Mouse (Mus musculus) gastrocnemius, postnatal 4 days (tissue): ENCODE results near the gene Wfdc5. TPM values are rescaled to one million over a fixed set of nuclear protein-coding genes. Genes with fewer than 3 reads are reported as not detected.
"Not testable (repeated sequence)": the region's sequence is repeated elsewhere in the genome, so short reads cannot be mapped to it uniquely, and the experiment has no call there.

Experiments used
- DNase-seq, 2 experiments: peaks; one replicate each; pipeline ENCODE4 v3.0.0; 2021 to 2022; ENCODE audit warnings: low spot score in 2 of 2, mixed read lengths in 2 of 2
- long read RNA-seq, 2 experiments: library from polyadenylated mRNA; stranded (forward); transcript quantifications; one replicate each; pipeline ENCODE4 v2.0.0; 2021
- total RNA-seq, 2 experiments: library from RNA; stranded (reverse); gene quantifications; 2 replicates each; pipeline ENCODE4 v1.2.3; 2021

The Wfdc5 gene
- not detected for total RNA-seq
- long read RNA-seq, experiment 1 = 0 reads
- long read RNA-seq, experiment 2 = 0 reads

- no peak for DNase-seq
These were observed at the start of gene Wfdc5 for GRCm38 (mm10) chr2:164182692-164183255. Gene Wfdc5, minus strand, starts transcription at chr2:164182742.

GRCm38 (mm10) chr2:164228361-164229070 is 46.0 kb upstream of the Wfdc5 start:
- no peak for DNase-seq

DNA sequence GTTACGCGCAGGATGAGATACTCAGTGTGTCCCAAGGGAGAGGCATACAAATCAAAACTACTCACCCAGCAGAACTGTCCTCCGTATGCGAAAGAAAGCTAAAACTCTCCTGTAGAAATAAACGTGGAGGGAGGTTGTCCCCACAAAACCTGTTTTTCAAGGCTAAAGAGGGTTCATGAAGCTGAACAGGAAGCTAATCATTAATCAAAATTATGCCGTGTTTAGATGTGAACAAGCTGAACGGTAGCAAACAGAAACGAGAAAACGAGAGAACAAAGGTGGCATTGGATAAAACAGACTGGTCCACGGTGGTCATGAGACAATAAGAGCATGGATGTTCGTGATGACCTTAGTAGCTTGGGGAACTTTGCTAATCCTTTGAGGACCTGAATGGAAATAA is 39.0 kb upstream of the Wfdc5 start, which contains the start of gene Wfdc15b:
Gene Wfdc15b, minus strand, starts transcription at position 139 of the 400 bp plus-strand sequence.
- DNase-seq = no peak

GRCm38 (mm10) chr2:164219295-164219694 is 36.8 kb upstream of the Wfdc5 start:
- no peak for DNase-seq

DNA sequence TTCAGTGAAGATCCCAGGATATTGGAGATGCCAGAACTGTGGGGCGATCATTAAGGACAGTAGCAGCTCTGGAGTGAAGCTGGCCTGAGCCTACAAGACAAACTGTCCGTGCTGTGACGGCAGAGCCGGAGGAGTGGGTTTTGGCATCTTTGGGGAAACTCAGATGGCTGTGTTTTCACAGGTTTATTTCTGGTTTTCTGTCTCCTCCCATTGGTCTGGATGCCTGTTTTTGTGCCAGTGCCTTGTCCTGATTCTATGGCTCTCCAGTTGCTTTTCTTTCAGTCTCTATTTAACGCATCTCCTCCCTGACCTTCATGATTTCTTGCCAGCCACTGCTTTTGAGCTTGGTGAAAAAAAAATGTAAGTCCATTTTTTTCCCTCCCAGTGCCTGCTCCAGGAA is 30.2 kb upstream of the Wfdc5 start:
- no peak for DNase-seq

GRCm38 (mm10) chr2:164210892-164211291 is 28.4 kb upstream of the Wfdc5 start:
- no peak for DNase-seq

DNA sequence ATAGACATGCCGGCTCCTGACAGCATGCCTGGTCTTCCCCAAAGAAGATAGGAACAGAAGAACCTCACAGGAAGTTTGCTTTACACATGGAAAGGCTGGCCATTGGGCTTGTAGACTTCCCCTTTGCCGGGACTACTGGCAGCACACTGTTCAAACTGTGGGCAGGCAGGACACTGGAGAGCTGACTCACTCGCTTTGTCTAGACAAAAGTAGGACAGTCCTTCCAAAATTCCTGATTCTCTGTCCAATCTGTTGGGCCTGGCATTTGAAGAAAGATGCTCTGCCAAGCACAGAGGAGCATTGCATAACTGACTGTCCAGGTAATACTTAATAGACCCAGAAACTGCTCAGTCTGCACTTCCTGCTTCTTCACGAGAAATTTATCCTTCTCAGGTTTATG is 24.1 kb upstream of the Wfdc5 start:
- no peak for DNase-seq

GRCm38 (mm10) chr2:164206011-164206410 is 23.5 kb upstream of the Wfdc5 start:
- not testable (repeated sequence) for DNase-seq

- DNase-seq = no peak
These were observed 17.2 kb upstream of the Wfdc5 start, which contains the start of gene Wfdc15a for GRCm38 (mm10) chr2:164199626-164200327. Gene Wfdc15a, minus strand, starts transcription at chr2:164200130.

GRCm38 (mm10) chr2:164196700-164196990 is 14.1 kb upstream of the Wfdc5 start:
- DNase-seq = no peak

GRCm38 (mm10) chr2:164195971-164196699 is 13.6 kb upstream of the Wfdc5 start:
- DNase-seq = no peak

- DNase-seq = no peak
These were observed 12.6 kb upstream of the Wfdc5 start for GRCm38 (mm10) chr2:164194959-164195630.

DNA sequence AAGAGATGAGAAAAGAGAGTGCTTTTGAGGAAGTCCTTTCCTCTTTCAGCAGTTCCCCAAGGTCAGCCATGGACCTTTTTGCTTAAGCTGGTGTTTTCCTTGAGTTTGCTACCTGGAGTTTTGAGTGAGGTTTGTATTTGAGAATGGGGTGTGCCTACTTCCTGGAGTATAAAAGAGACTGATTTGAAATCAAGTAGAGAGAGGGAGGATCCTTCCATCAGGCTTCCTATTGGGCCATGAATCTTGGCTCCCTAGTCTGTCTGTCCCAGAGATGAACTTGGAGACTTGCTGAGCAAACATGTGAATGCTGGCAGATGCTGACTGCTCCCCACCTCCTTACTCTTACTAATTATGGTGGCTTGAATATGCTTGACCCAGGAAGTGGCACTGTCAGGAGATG is 9.7 kb upstream of the Wfdc5 start:
- DNase-seq = no peak

GRCm38 (mm10) chr2:164190576-164190975 is 8.0 kb upstream of the Wfdc5 start, which contains the start of gene Wfdc12:
Gene Wfdc12, minus strand, starts transcription at chr2:164190608.
- no peak for DNase-seq

DNA sequence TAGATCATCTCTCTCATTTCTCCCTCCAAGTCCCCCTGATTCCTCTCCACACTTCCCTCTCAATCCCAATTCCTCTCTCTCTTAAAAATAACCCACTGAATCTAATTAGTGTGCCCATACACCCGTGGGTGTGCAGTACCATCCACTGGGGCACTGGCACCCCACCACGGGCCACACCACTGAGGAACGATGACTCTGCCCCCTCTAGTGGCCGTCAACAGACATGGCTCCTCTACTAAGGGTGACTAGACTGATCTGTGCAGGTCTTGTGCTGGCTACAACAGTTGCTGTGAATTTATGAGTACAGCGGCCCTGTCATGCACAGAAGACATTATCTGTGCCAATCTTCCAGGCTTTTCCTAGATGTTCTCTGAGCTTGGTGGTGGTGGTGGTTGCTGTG is 6.2 kb upstream of the Wfdc5 start:
- no peak for DNase-seq

DNA sequence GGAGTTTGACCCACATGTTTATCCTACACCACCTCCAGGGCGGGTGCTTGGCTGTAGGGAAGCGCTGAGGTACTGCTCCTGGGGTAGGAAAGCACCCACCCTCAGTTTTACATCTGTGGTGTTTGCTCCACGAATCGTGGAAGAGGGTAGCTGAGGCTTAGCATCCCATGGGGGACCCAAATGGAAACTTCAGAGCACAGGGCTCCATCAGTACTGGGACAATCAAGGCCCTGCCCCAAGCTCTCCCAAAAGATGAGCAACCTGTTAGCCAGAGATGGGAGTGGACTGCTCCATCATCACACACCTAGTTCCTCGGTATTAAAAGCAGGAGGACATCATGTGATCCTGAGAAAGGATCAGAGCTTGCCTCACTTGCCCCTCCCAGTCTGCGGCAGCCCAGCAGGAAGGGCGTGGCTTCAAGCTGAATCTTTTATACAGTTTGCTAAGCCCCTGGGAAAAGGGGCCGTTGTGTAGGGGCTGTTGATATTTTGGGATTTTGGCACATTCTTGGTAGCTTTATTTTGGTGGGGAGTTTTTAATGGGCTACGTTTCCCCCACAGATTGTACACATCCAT is 1.7 kb upstream of the Wfdc5 start:
- DNase-seq = no peak

DNA sequence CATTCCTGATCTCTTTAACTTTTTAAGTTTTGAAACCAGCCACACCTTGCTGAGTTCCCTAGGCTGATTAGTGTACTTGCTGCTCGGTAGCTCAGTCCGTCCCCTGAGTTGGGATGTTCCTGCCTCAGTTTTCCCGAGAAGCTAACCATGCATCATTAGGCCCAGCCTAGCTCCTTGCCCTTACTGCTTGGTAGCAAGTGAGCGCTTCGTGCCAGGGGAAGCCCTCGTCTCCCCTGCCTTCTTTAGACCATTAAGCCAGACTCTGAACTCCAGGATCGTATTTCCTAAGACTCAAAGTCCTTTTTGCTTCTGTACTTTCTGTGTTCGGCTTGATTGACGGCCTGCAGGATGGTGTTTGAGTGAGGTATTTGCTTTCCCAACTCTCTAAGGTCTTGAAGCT is 798 bp upstream of the Wfdc5 start:
- DNase-seq = no peak

DNA sequence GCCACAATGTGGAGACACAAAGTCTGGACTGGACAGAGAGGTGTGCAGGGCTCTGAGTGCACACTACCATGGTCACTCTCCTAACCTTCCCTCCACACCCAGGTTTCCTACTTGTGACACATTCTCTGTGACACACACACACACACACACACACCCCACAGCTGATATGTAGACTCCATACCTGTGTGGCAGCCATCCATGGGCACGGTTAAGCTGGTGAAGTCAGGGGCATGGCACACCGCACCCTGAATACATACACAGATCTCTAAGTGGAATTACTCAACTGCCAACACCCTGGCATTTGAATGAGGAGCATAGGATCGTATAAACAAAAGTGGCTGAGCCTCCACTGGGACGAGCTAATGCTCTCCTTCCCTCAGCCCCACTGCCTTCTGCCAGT is 1.8 kb downstream of the Wfdc5 start:
- no peak for DNase-seq

DNA sequence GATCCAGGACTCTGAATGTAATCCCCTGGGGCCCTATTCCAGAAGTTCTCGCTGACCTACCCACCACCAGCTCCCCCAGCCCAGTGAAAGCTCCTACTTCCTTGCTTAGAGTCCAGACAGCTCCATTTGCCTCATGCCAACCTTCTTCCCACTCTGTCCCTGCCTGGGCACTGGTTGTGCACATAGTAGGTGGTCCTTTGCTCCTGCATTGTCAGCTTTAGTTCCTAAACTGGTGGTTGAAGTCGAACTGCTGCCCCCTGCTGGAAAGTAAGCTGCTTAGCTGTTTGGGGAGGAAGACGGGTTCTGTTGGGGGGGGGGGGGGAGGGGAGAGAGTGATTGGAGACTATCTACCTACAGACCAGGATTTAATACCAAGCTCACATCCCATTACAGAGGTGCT is 2.4 kb downstream of the Wfdc5 start:
- no peak for DNase-seq

GRCm38 (mm10) chr2:164177831-164178230 is 4.7 kb downstream of the Wfdc5 start:
- DNase-seq = no peak

DNA sequence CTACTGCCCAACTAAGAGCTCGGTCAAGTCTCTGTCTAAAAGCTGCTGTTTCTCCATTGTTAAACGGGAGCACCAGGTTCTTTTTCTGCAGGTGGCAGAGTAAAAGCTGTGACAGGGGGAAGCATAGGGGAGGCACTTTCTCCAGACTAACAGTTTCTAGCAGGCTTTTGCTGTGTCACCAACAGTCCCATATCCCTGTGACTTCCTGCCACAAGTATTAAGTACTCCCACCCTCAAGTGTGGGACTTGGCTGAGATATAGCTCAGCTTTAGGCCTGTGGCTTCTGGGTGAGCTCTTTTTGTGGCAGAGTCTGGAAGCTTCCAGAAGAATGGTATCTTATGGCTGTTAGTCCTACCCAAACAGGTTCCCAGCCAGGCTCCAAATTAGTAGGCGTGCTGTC is 6.7 kb downstream of the Wfdc5 start:
- DNase-seq = no peak
